Mouse (Mus musculus): ENCODE measurements around the gene Ppy. TPM values are rescaled to one million over a fixed set of nuclear protein-coding genes. Genes with fewer than 3 reads are reported as not detected.
A peak's percentile ranks its signal among the peaks of the same experiment; 100 is the strongest.

Ppy gene
- polyA plus RNA-seq (2016; fragmentation: Nextera tagmentation; extraction: Ambion mirVana), result not detected in 2 replicates

DNA sequence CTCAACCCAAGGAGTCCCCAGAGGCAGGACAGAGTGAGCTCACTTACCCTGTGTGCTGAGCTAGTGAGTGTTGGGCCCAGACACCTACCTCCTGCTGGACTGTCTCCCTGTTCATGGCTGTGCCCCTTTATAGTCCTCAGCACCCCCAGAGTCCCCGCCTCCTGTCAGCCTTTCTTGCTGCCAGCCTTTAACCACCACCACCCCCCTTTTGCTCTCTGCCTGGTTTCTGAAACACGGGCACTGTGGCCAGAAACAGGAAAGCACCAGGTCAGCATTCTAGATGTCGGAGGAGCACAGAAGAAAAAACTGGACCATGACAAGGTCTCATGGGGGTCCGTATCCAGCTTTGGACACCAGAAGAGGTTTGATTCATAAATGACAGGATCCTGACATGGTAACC lies at the start of gene Ppy:
Gene Ppy (minus strand): TSS at position 101 of the 400 bp plus-strand sequence.
- Histone ChIP-seq H3K27ac (no peak within 1 kb of the TSS), H3K4me2 (replicated peaks) (0 out of 2 replicates have a peak within 1 kb of the TSS, but pooled peaks have one; percentile 18), H3K9ac (0 out of 2 replicates have a peak within 1 kb of the TSS, but pooled peaks have one; percentile 13), H3K4me1 (0 out of 2 replicates have a peak, but pooled peaks cover 10% of the 10 kb centered on the region), H3K4me3 (no peak within 1 kb of the TSS), H3K9me3 (no peaks in the 10 kb centered on the region), H3K27me3 (replicated peaks) (peaks cover 50% of the 10 kb centered on the region), H3K36me3 (no peaks in the 10 kb centered on the region)
- 80% methylated on average over 4 of the region's 4 CpGs for WGBS
- no peak for ATAC-seq (ENCODE audit: low FRiP score, low read depth)

DNA sequence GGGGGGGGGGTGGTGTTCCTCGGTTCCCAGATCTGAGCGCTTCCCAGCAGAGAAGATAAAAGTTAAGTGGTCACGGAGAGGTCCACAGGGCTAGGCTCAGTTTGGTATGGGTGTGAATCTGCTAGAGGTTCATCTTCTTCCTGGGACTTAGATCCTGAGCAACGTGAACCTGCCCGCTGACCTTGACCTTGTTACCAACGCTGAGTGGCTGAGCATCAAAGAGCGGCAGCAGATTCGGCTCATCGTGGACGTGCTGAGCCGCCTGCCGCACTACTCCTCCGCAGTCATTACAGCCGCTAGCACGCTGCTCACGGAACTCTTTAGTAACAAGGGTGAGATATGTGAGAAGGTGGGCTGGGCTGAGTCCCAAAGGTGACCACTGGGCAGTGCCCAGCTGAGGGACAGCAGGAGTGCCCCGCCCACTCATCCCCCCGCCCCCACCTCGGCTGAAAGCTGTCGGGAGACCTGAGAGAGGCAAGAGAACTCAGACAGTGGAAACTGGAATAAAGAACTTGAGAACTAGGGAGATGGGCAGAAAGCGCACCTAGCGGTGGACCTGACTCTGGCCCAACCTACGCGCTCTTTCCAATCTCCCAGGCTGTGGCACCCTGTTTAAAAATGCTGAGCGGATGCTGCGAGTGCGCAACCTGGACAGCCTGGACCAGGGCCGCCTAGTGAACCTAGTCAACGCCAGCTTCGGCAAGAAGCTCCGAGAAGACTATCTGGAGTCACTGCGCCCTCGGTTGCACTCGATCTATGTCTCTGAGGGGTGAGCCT lies 46.3 kb upstream of the Ppy start:
- peaks cover 15% of the 10 kb centered on the region; the same call in 1 of the 2 replicates for H3K4me1 ChIP-seq
- H3K27me3 ChIP-seq (replicated peaks), result peaks cover 67% of the 10 kb centered on the region
- H3K9me3 ChIP-seq, result no peaks in the 10 kb centered on the region
- peaks cover 1% of the 10 kb centered on the region for H3K36me3 ChIP-seq
- H3K4me2 ChIP-seq (replicated peaks), result no peak overlapping the region
- H3K9ac ChIP-seq, result no peak overlapping the region
- no peak for ATAC-seq (ENCODE audit: low FRiP score, low read depth)
- WGBS, result 13% methylated on average over 34 of the region's 34 CpGs
- no peak overlapping the region for H3K27ac ChIP-seq
- no peak overlapping the region for H3K4me3 ChIP-seq

DNA sequence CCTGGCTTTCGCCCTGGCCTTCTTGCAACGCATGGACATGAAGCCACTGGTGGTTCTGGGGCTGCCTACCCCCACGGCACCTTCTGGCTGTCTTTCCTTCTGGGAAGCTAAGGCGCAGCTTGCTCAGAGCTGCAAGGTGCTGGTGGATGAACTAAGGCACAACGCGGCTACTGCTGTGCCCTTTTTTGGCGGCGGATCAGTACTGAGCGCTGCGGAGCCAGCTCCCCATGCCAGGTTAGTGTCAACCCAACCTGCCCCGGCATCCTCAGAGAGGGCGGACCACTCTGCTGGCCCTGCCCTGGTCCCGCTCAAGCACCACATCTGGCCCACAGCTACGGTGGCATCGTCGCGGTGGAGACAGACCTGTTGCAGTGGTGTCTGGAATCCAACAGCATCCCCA lies 45.4 kb upstream of the Ppy start:
- no peak overlapping the region for H3K27ac ChIP-seq
- H3K9me3 ChIP-seq, result no peaks in the 10 kb centered on the region
- no peak overlapping the region for H3K4me2 ChIP-seq (replicated peaks)
- 11% methylated on average over 17 of the region's 17 CpGs for WGBS
- H3K27me3 ChIP-seq (replicated peaks), result peaks cover 67% of the 10 kb centered on the region
- H3K4me3 ChIP-seq, result no peak overlapping the region
- ATAC-seq (ENCODE audit: low FRiP score, low read depth), result 0 out of 2 replicates have a peak, but pooled peaks have one; percentile 21
- no peaks in the 10 kb centered on the region for H3K36me3 ChIP-seq
- H3K9ac ChIP-seq, result no peak overlapping the region
- H3K4me1 ChIP-seq, result peaks cover 15% of the 10 kb centered on the region; the same call in 1 of the 2 replicates

GRCm38 (mm10) chr11:102146005-102146404 lies 44.9 kb upstream of the Ppy start:
- no peak for ATAC-seq (ENCODE audit: low FRiP score, low read depth)
- Histone ChIP-seq H3K9me3 (no peaks in the 10 kb centered on the region), H3K4me3 (no peak overlapping the region), H3K27ac (no peak overlapping the region), H3K27me3 (replicated peaks) (peaks cover 67% of the 10 kb centered on the region), H3K4me2 (replicated peaks) (peak overlapping the region; percentile 51), H3K36me3 (no peaks in the 10 kb centered on the region), H3K4me1 (peaks cover 15% of the 10 kb centered on the region; the same call in 1 of the 2 replicates), H3K9ac (no peak overlapping the region)
- WGBS, result 3% methylated on average over 16 of the region's 16 CpGs

GRCm38 (mm10) chr11:102145471-102146001 lies 44.4 kb upstream of the Ppy start, which contains the start of gene Nags:
Nags (plus strand) TSS chr11:102145513.
- H3K27ac ChIP-seq, result no peak within 1 kb of the TSS
- 0 out of 2 replicates have a peak within 1 kb of the TSS, but pooled peaks have one; percentile 18 for H3K9ac ChIP-seq
- no peak for ATAC-seq (ENCODE audit: low FRiP score, low read depth)
- H3K4me1 ChIP-seq, result peaks cover 15% of the 10 kb centered on the region; the same call in 1 of the 2 replicates
- 3% methylated on average over 50 of the region's 50 CpGs for WGBS
- no peaks in the 10 kb centered on the region for H3K36me3 ChIP-seq
- H3K4me2 ChIP-seq (replicated peaks), result peak within 1 kb of the TSS; percentile 51
- peak within 1 kb of the TSS; percentile 22; the same call in 1 of the 2 replicates for H3K4me3 ChIP-seq
- H3K27me3 ChIP-seq (replicated peaks), result peaks cover 67% of the 10 kb centered on the region
- H3K9me3 ChIP-seq, result no peaks in the 10 kb centered on the region

GRCm38 (mm10) chr11:102144957-102145470 lies 43.9 kb upstream of the Ppy start:
- H3K4me2 ChIP-seq (replicated peaks), result peak overlapping the region; percentile 51
- no peak overlapping the region for H3K27ac ChIP-seq
- no peak for ATAC-seq (ENCODE audit: low FRiP score, low read depth)
- peak overlapping the region; percentile 22; the same call in 1 of the 2 replicates for H3K4me3 ChIP-seq
- peaks cover 67% of the 10 kb centered on the region for H3K27me3 ChIP-seq (replicated peaks)
- WGBS, result 22% methylated on average over 13 of the region's 13 CpGs
- H3K4me1 ChIP-seq, result peaks cover 15% of the 10 kb centered on the region; the same call in 1 of the 2 replicates
- H3K36me3 ChIP-seq, result no peaks in the 10 kb centered on the region
- H3K9ac ChIP-seq, result 0 out of 2 replicates have a peak overlapping the region, but pooled peaks have one; percentile 18
- H3K9me3 ChIP-seq, result no peaks in the 10 kb centered on the region

- Histone ChIP-seq H3K27ac (no peak overlapping the region), H3K27me3 (replicated peaks) (peaks cover 47% of the 10 kb centered on the region), H3K4me2 (replicated peaks) (no peak overlapping the region), H3K4me1 (peaks cover 19% of the 10 kb centered on the region; the same call in 1 of the 2 replicates), H3K36me3 (no peaks in the 10 kb centered on the region), H3K4me3 (no peak overlapping the region), H3K9ac (no peak overlapping the region), H3K9me3 (no peaks in the 10 kb centered on the region)
- ATAC-seq (ENCODE audit: low FRiP score, low read depth), result no peak
- 71% methylated on average over 7 of the region's 7 CpGs for WGBS
Measured at GRCm38 (mm10) chr11:102142355-102142754, 41.2 kb upstream of the Ppy start.

- no peak overlapping the region for H3K9ac ChIP-seq
- H3K36me3 ChIP-seq, result no peaks in the 10 kb centered on the region
- H3K4me3 ChIP-seq, result no peak overlapping the region
- WGBS, result 3% methylated on average over 5 of the region's 5 CpGs
- no peaks in the 10 kb centered on the region for H3K9me3 ChIP-seq
- 0 out of 2 replicates have a peak, but pooled peaks cover 8% of the 10 kb centered on the region for H3K4me1 ChIP-seq
- no peak for ATAC-seq (ENCODE audit: low FRiP score, low read depth)
- no peak overlapping the region for H3K27ac ChIP-seq
- no peak overlapping the region for H3K4me2 ChIP-seq (replicated peaks)
- H3K27me3 ChIP-seq (replicated peaks), result peaks cover 33% of the 10 kb centered on the region
Measured at GRCm38 (mm10) chr11:102140508-102140907, 39.4 kb upstream of the Ppy start.

DNA sequence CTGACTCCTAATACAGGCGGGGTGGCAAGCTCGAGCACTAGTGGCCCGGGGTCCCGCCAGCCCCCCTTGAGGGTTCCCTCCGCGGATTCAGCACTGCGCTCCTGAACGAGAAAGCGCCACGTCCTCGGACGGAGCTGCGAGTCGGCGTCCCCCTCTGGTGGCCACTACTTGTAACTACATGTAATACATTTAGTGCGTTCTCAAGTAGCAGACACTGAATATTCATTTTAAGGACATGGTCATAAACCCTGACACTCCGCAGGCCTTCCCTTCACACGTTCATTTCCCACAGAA lies 37.3 kb upstream of the Ppy start:
- Histone ChIP-seq H3K27ac (no peak overlapping the region), H3K9me3 (no peaks in the 10 kb centered on the region), H3K27me3 (replicated peaks) (peaks cover 19% of the 10 kb centered on the region; the same call in 1 of the 2 replicates), H3K4me3 (no peak overlapping the region), H3K4me2 (replicated peaks) (peak overlapping the region; percentile 56), H3K36me3 (no peaks in the 10 kb centered on the region), H3K9ac (0 out of 2 replicates have a peak overlapping the region, but pooled peaks have one; percentile 26), H3K4me1 (0 out of 2 replicates have a peak, but pooled peaks cover 10% of the 10 kb centered on the region)
- WGBS, result under 1% methylated on average over 18 of the region's 18 CpGs
- no peak for ATAC-seq (ENCODE audit: low FRiP score, low read depth)

GRCm38 (mm10) chr11:102137625-102138446 lies 36.7 kb upstream of the Ppy start:
- H3K9ac ChIP-seq, result 0 out of 2 replicates have a peak overlapping the region, but pooled peaks have one; percentile 26
- H3K4me1 ChIP-seq, result 0 out of 2 replicates have a peak, but pooled peaks cover 10% of the 10 kb centered on the region
- H3K27ac ChIP-seq, result no peak overlapping the region
- H3K4me2 ChIP-seq (replicated peaks), result peak overlapping the region; percentile 56
- peaks cover 14% of the 10 kb centered on the region; the same call in 1 of the 2 replicates for H3K27me3 ChIP-seq (replicated peaks)
- 48% methylated on average over 13 of the region's 13 CpGs for WGBS
- no peak overlapping the region for H3K4me3 ChIP-seq
- H3K9me3 ChIP-seq, result no peaks in the 10 kb centered on the region
- H3K36me3 ChIP-seq, result no peaks in the 10 kb centered on the region
- no peak; the same call in 1 of the 2 replicates for ATAC-seq (ENCODE audit: low FRiP score, low read depth)

- 26% methylated on average over 4 of the region's 4 CpGs for WGBS
- H3K4me3 ChIP-seq, result no peak overlapping the region
- no peak for ATAC-seq (ENCODE audit: low FRiP score, low read depth)
- no peaks in the 10 kb centered on the region for H3K9me3 ChIP-seq
- H3K4me1 ChIP-seq, result 0 out of 2 replicates have a peak, but pooled peaks cover 10% of the 10 kb centered on the region
- no peak overlapping the region for H3K27ac ChIP-seq
- H3K36me3 ChIP-seq, result no peaks in the 10 kb centered on the region
- no peak overlapping the region for H3K9ac ChIP-seq
- no peak overlapping the region for H3K4me2 ChIP-seq (replicated peaks)
- H3K27me3 ChIP-seq (replicated peaks), result 0 out of 2 replicates have a peak, but pooled peaks cover 13% of the 10 kb centered on the region
Measured at GRCm38 (mm10) chr11:102134516-102134915, 33.4 kb upstream of the Ppy start.

Measured in neural tube, embryonic 12.5 days (tissue).